Mouse (Mus musculus) embryo, embryonic 11 days (tissue): ENCODE data around the gene Kcnc3.

Source experiments
- DNase-seq: peaks from one replicate; pipeline ENCODE4 v3.0.0-alpha.2; 2015

Kcnc3 gene

GRCm38 (mm10) chr7:44590402-44591347 lies at the start of gene Kcnc3:
TSS of gene Kcnc3 (plus strand) at chr7:44590664.
- DNase-seq, result peak; percentile 95

DNA sequence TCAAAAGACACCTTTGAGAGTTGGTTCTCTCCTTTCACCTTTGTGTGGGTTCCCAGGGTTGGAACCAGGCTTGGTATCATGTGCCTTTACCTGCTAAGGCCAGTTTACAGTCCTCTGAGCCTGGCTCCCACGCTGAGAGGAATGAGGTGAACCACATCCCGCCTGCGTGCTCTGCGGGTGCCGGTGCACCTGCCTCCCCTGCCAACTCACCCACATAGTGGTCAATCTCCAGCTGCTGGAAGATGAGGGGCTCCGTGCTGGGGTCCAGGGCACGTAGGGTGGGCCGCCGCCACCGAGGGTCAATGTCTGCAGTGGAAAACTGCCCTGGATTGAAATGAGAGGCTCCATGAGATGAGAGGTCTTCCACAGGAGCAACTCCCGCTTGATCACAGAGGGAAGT lies 47.9 kb upstream of the Kcnc3 start:
- no peak for DNase-seq

DNA sequence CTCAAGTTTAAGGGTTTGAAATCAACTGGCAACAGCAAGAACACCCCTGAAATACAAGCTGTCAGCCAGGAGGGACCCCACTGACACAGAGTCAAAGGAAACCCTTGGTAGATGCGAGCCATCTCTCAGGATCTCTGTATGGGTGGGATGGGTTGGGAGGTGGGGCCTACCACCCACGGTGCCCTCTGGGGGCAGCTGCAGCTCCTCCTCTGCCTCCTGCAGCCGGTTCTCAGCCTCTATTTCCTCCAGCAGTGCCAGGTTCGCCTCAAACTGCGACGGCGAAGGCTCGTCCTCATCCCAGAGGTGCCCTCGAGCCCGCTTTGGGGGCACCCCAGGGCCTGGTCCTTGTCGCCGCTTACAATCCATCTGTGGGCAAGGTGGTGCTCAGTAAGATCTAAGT lies 47.4 kb upstream of the Kcnc3 start:
- no peak for DNase-seq

DNA sequence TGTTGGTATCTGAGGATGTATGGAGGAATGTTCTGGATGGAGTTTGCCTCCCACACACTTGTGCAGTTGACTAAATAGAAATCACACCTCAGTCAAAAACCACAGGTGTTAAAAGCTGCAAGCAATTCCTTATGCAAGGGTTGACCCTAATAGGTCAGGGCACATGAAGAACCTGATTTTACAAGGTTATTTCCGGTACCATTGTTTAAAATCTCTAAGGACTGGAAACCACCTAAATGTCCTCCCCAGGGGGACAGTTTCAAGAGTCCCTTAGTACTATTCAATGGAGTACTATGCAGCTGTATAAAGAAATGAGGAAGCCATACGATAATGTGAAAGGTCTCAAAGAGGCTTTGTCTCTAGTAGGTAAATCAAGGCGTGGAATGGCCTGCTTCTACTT lies 44.2 kb upstream of the Kcnc3 start:
- DNase-seq, result no peak

DNA sequence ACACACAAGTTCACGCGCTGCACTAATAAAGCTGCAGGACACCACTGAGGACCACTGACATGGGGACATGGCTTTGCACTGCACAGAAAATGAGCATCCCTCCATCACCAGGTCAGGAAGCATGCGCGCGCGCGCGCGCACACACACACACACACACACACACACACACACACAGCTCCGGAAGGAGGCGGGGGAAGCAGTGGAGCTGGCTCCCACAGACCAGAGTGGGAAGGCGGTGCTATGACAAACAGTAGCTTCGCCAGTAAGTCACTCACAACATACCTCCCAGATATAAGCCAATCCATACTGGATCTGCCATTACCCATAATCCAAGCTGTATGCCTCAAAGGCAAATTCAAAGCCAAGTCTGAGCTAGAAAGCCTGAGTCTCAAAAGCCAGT lies 43.4 kb upstream of the Kcnc3 start:
- no peak for DNase-seq

GRCm38 (mm10) chr7:44547725-44548124 lies 42.7 kb upstream of the Kcnc3 start:
- peak; percentile 18 for DNase-seq

DNA sequence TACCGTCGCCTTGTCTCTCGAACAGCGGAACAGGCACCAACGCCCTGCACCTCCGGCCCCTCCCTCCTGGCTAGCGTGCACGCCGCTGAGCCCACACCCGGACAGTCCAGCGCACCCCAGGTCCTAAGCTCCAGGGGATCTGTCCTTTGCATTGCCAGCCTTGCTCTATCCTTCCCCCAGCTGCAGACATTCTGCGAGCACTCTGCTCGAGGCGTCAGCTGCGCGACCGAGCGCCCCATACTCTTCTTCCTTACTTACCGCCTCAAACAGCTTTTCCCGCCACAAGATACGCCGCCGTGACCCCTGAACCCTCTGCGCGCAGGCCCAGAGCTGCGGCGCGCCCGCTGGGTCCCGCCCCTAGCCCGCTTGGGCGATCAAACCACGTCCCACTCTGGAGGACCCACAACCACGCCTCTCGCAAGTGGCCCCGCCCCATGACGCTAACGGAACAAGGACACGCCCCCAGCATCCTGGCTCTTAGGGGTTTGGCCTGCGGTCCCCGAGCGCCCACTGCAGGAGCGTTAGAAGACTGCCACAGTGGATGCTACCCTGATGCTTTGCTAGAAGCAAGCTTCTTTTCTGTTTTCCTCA lies 41.9 kb upstream of the Kcnc3 start, which contains the start of gene Pold1:
Gene Pold1, minus strand, starts transcription at position 353 of the 591 bp plus-strand sequence.
- peak; percentile 100 for DNase-seq

GRCm38 (mm10) chr7:44549621-44550408 lies 40.6 kb upstream of the Kcnc3 start:
- DNase-seq, result no peak

- DNase-seq, result no peak
These were observed 40.1 kb upstream of the Kcnc3 start for GRCm38 (mm10) chr7:44550409-44550678.

DNA sequence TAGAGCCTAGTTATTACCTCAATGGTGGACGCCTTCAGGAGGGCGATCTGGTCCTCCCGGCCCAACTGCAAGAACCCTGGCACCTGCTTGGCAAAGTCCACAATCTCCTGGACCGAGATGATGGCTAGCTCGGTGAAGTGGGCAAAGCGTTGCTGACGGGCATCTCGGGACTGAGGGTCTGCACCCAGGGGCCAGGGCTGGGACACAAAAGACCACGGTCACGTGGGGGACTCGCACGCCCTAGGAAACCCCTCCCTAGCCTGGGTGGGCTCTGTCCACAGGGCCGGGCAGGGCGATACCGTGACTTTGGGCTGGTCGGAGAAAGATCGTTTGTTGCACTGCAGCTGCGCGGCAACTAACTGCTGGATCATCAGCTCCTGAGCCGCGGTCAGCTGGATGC lies 39.2 kb upstream of the Kcnc3 start:
- no peak for DNase-seq

DNA sequence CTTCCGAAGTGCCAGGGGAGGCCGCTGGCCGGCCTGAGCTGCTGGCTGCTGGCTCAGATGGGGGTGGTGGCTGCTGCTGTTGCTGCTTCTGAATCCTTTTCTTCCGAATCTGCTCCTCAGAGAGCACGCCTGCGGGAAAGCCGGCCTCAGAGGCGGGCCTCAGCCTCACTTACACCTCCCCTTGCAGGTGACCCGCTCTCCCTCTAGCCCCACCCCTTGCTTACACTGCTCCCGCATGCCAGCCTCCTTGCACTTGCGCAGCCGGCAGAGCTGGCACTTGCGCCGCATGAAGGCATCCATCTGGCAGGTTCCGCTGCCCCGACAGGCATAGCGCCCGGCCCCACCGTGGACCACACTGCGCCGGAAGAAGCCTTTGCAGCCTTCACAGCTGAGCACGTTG lies 38.7 kb upstream of the Kcnc3 start:
- DNase-seq, result no peak

- DNase-seq, result no peak
These were observed 38.1 kb upstream of the Kcnc3 start for GRCm38 (mm10) chr7:44552141-44552908.

DNA sequence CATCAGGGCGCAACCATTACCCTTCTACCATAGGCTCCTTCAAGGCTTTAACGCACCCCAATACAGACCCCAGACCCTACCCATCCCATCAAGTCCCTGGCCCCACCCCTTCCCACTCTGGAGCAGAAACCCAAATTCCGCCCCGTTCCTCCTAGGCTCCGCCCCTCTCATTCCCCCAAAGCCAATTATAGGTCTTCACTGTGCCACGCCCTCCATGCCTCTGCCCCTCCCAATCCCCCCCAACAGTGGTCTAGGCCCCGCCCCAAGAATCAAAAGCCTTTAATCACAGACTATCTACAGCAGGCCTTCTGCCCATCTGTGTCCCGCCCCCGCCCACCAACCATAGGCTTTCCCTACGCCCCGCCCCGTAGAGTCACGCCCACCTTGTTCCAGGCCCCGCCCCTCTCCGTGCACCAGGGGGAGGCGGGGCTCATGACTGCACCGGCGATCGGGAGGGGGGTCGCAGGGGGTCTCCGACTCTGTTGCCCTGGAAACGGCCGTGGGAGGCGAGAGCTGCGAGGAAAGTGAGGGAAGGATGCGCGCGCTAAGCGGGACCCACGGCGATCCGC lies 37.2 kb upstream of the Kcnc3 start:
- DNase-seq, result peak; percentile 93

- peak; percentile 97 for DNase-seq
These were observed 36.6 kb upstream of the Kcnc3 start, which contains the start of gene Nr1h2 for GRCm38 (mm10) chr7:44553826-44554225. TSS of gene Nr1h2 (minus strand) at chr7:44553951.

GRCm38 (mm10) chr7:44557629-44558028 lies 32.8 kb upstream of the Kcnc3 start:
- no peak for DNase-seq

DNA sequence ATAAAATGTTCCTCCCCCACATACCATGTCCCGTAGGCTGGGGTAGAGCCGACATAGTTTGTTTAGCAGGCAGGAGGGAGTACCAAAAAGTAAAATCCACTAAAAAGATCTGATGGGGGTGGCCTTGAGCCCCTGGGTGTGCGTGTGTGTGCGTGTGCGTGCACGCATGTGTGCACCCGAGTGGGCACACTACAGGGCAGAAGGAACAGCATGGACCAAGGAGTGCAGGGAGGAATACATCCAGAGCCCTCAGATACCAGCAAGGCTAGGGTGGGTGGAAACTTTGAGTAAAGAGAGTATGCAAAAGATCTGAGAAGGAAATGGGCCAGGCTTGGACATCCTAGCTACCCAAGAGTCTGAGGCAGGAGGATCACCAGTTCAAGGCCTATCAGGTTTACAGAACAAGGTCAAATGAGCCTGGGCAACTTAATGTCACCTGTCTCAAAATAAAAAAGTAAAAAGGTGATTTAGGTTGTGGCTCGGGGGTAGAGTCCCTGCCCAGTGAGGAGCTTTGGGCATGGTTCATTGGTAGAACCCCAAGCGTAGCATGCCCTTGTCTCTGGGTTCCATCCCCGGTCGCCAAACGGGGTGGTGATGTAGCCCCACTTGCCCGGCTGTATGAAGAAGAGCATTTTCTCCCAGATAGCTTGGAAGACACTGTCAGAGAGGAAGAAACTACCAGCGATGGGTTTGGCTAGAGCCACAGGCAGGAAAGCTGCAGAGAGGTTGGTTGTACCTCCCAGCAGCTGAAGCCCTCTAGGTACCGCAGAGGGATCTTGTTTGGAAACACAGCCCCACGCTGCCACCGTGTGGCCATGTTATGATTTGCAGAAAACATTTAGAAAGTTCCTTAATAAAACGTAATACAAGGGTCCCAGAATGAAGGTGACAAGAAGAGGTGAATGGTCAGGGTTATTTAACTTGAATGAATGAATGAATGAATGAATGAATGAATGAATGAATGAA lies 29.7 kb upstream of the Kcnc3 start:
- DNase-seq, result peak; percentile 88

DNA sequence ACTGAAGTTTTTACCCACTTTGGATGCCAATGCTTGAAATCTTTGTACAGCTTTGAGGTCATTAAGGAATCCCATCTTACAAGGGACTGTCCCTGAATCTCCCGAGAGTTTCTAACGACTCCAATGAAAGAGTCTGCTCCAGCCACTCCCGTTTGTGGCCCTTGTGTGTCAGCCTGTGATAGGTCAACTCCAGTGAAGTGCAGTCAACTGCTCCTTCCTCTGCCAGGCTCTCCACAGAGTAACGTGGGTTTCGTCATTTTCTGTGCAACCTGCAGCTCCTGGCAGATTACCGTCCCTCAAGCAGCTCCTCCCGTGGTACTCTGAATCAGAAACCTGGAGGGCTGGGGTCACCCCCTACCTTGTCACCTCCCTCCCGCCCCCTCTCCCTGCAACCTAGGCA lies 27.2 kb upstream of the Kcnc3 start:
- no peak for DNase-seq

GRCm38 (mm10) chr7:44564486-44564885 lies 26.0 kb upstream of the Kcnc3 start:
- DNase-seq, result no peak

DNA sequence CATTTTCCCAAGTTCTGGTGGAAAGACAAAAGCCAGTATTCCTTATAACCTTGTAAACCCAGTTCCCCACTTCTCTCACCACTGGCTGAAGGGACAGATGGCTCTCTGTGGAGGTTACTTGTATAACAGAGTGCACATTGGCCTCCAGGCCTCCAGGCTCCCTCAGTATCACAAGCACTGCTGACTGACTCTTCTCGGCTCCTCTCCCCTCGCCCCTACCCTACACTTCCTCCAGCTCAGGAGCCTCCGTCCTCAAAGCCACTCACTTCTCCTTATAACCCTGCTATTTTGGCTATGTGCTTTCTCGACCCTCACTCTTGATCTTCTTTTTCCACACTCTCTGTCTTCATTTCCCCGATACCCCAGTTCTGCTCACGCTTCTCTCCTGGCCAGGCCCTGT lies 25.1 kb upstream of the Kcnc3 start:
- DNase-seq, result no peak

- no peak for DNase-seq
These were observed 21.7 kb upstream of the Kcnc3 start for GRCm38 (mm10) chr7:44568803-44569202.

DNA sequence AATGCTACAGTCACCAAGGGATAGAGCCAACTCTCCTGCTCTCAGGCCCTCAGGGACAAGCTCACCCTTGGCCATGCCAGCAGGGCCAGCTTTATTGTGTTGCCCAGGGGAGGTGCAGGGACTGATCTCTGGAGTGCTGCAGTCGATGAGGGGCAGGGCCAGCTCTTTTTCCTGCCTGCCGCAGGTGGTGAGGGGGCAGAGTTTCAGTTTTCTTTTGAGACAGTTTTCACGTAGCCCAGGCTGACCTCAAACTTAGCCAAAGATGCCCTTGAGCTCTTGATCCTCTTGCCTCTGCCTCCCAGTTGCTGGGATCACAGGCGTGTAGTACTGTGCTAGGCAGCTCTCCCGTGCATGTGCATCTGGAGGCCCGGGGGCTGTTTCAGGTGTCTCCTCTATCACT lies 19.5 kb upstream of the Kcnc3 start:
- DNase-seq, result no peak
